Mouse (Mus musculus) ES-CJ7 (cell line): ENCODE results near the gene Rpl34.

Source experiments
- DNase-seq: peaks from one replicate; pipeline ENCODE4 v3.0.0; 2011; ENCODE audit warnings: low read depth, low spot score

Gene Rpl34

GRCm38 (mm10) chr3:130714775-130715568, 15.2 kb downstream of the Rpl34 start:
- peak; percentile 56 for DNase-seq

- DNase-seq: no peak
Measured at GRCm38 (mm10) chr3:130712891-130713290, 17.3 kb downstream of the Rpl34 start.

GRCm38 (mm10) chr3:130710103-130710502, 20.1 kb downstream of the Rpl34 start:
- no peak for DNase-seq

- peak; percentile 99 for DNase-seq
Measured at GRCm38 (mm10) chr3:130708967-130709924, 21.0 kb downstream of the Rpl34 start, which contains the start of gene Ostc. Ostc (minus strand) TSS chr3:130709444.

- DNase-seq: no peak
Measured at GRCm38 (mm10) chr3:130708529-130708928, 21.7 kb downstream of the Rpl34 start.

- DNase-seq: no peak
Measured at GRCm38 (mm10) chr3:130702289-130702688, 27.9 kb downstream of the Rpl34 start.

GRCm38 (mm10) chr3:130697622-130698021, 32.6 kb downstream of the Rpl34 start:
- peak; percentile 62 for DNase-seq

GRCm38 (mm10) chr3:130694705-130695104, 35.5 kb downstream of the Rpl34 start:
- peak; percentile 92 for DNase-seq

- peak; percentile 28 for DNase-seq
Measured at GRCm38 (mm10) chr3:130694041-130694593, 36.1 kb downstream of the Rpl34 start.

- no peak for DNase-seq
Measured at GRCm38 (mm10) chr3:130691596-130692170, 38.5 kb downstream of the Rpl34 start.

- DNase-seq: peak; percentile 63
Measured at GRCm38 (mm10) chr3:130690834-130691595, 39.2 kb downstream of the Rpl34 start.

GRCm38 (mm10) chr3:130689630-130690029, 40.6 kb downstream of the Rpl34 start:
- DNase-seq: peak; percentile 86

- no peak for DNase-seq
Measured at GRCm38 (mm10) chr3:130687051-130687450, 43.1 kb downstream of the Rpl34 start.

- DNase-seq: no peak
Measured at GRCm38 (mm10) chr3:130685014-130685366, 45.2 kb downstream of the Rpl34 start.

- DNase-seq: no peak
Measured at GRCm38 (mm10) chr3:130684276-130685013, 45.8 kb downstream of the Rpl34 start.

- no peak for DNase-seq
Measured at GRCm38 (mm10) chr3:130683836-130684235, 46.4 kb downstream of the Rpl34 start.

GRCm38 (mm10) chr3:130682183-130682582, 48.0 kb downstream of the Rpl34 start:
- no peak for DNase-seq

- no peak for DNase-seq
Measured at GRCm38 (mm10) chr3:130681226-130681625, 49.0 kb downstream of the Rpl34 start.

- DNase-seq: no peak
Measured at GRCm38 (mm10) chr3:130677671-130678460, 52.3 kb downstream of the Rpl34 start.
